Mouse (Mus musculus) lung, adult 2 months (tissue): ENCODE measurements at regions not wholly inside any gene's neighbourhood (a gene's known extent, or its start where the extent isn't known, plus 50 kb on each side); places are given as distances from the start of the nearest gene placed in this dataset.

ENCODE experiments used
- CTCF ChIP-seq: fragments of 200-500 bp; IDR thresholded peaks from 2 replicates; pipeline ENCODE4 v1.5.1; 2011; ENCODE audit warnings: mild to moderate bottlenecking, low read length, control low read depth; ENCODE audit not compliant: insufficient read depth
- POLR2A ChIP-seq: fragments of 200-500 bp; IDR thresholded peaks from 2 replicates; pipeline ENCODE4 v1.6.1; 2011; ENCODE audit warnings: low read depth, mild to moderate bottlenecking, control low read depth, low read length, borderline replicate concordance; ENCODE audit errors: extremely low read depth

- no peak for TF ChIP-seq POLR2A
- no peak for TF ChIP-seq CTCF
Observed at GRCm38 (mm10) chr3:21833111-21833510, 243.3 kb upstream of the Tbl1xr1 start.
